Mouse (Mus musculus) activated CD4-positive, CD25-positive, alpha-beta regulatory T cell, adult 4 months (primary cell): ENCODE results near the gene Tspan9. TPM values are rescaled to one million over a fixed set of nuclear protein-coding genes. Genes with fewer than 3 reads are reported as not detected.

Source experiments
- ATAC-seq: one replicate; pipeline ENCODE4 v1.8.0; 2017
- polyA plus RNA-seq, 2 experiments: library from polyadenylated mRNA; unstranded; fragments of 100-300 nt; shearing (Covaris generic); gene quantifications; one replicate each; pipeline ENCODE4 v1.2.1; 2017

The Tspan9 gene
- polyA plus RNA-seq, 2 experiments from 2014 or later: 0.08 to 0.23 TPM

DNA sequence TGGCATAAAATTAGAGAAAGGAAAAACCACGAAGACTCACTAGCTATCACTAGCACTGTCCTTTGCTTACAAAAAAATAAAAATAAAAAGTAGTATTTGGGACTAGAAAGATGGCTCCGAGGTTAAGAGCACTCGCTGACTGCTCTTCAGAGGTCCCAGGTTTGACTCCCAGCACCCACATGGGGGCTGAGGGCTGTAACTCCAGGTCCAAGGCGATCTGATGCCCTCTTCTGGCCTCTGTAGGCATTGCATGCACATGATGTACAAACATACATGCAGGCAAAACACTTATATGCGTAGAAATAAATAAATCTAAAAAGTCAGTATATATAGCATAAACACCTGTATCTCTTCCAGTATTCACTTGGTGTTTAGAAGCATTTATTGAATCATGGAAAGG, 43.5 kb downstream of the Tspan9 start:
- ATAC-seq: no peak

DNA sequence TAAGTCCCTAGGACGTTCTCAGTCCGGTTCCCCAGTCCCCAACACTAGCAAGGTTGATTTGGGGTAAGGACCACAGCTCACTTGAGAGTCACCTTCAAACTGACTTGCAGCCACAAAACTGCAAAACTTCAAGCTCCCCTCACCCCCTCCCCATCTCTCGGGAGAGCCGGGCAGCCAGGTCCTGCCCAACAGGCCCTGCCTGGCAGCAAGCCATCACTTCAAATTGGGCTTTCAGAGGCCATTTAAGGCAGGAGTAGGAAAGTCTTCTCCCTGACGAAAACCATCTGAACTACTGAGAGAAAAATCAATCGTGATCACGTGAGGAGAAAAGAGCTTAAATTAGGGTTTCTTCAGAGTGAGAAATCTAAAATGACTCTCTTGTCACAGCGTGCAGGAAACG, 44.2 kb downstream of the Tspan9 start:
- ATAC-seq: no peak

DNA sequence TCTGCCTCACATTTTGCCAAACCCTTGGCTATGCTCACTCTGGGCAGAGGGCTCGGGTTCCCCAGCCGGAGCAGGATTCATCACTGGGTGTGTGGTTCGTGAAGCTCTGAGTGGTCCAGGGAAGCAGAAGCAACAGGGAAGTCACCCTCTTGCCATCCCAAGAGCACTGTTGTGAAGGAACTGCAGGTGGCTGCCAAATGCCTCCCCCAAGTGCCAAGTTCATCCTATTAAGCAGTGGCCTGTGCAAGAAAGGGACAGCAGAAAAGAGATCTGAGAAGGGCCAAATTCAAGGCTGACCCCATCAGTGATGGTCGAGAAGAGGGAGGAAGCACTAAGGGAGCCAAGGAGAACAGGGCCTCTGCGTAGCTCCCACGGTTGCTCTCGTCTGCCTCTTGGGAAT, 46.9 kb downstream of the Tspan9 start:
- ATAC-seq: no peak

DNA sequence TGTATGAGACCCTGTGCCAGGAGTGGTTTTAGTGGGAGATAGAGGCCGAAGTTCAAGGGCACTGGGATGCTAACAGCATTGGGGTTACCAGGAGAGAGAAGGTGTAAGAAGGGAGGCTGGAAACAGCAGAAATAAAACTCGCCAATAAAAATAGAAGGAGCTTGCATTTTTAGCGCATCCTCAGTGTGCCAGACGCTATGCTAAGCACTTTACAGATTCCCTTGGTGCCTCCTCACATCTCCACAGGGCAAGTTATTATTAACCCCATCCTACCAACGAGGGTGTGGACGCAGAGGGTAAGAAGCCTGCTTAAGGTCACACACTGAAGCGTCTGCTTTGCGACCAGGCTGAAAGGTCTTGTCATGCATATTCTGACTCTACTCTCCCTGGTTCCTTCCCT, 47.5 kb downstream of the Tspan9 start:
- ATAC-seq: no peak

DNA sequence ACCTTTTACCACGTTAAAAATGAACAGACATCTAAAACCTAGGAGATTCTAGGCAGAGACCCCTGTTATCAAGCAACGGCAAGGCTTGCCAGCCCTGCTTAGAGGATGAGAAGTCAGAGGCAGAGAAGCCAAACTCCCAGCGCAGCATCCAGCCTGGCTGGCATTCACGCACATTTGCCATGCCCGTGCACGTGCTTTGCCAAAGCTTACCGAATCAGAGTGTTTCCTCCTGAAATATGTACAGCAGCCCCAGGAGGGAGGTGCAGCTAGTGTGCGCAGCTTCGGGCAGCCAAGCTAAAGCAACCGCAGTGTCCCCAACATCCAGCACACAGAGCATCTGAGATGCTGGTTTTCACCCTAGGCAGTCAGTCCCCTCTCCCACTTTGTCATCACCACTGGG, 48.3 kb downstream of the Tspan9 start:
- no peak for ATAC-seq

DNA sequence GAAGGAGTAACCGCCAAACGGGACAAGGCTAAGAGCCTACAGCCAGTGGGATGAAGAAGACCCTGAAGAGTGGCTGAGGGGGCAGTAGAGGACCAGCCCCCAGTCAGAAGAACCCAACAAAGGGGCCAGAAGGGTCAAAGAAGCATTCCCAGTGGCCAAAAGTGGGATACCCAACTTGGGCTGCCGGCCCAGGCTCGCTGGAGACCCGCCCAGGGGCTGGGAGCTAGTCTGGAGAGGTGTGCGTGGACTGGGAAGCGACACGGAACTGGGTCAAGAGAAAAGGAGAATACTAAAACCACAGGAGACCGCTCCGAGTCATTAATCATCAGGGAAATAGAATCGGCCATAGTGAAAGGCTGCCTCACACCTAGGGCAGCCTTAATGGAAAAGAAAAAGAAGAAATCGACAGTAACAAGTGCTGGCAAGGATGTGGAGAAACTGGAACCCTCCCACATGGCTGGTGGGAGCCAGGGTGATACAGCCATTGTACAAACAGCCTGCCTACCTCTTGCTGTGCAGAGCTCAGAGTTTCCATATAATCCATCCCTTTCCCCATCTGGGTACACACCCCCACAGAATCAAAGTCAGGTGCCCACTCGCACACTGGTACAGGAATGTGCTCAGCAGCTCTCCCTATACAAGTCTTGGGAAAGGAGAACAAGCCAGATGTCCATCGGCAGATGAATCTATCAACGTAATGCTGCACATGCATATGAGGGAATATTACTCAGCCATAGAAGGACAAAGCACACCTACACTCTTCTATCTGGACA, 49.4 kb downstream of the Tspan9 start:
- no peak for ATAC-seq

DNA sequence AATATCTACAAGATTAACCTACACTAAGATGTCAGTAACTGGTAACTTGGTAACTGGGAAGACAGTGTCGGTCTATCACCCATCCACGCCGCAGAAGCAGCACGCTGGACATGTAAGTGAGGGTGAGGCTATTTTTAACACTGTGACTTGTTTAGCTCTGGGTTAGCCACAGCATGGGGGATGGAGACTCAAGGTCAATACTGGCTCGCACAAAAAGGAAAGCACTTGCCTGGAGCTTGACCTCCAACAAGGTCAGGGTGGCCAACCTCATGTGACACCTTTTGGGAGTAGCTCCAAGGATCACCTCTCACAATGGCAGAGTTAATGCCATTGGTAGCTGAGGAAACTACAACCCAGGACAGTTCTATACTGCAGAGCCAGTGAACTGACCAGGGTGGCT, 50.8 kb downstream of the Tspan9 start:
- ATAC-seq: no peak

DNA sequence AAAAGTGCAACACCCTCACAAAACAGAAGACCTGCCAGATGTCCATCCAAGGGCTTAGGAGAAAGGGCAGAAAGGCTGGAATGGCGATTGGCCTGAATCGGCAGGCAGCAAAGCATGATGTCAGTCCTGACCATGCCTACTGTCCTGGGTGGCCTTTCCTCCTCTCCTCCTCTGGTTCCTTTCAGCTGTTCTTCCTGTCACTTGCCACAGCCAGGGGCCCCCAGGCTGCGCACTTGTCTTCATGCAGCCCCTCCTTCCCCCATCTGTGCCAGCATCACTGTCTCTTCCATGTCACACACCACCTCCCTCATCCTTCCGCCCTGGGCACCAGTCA, 51.6 kb downstream of the Tspan9 start:
- no peak for ATAC-seq

DNA sequence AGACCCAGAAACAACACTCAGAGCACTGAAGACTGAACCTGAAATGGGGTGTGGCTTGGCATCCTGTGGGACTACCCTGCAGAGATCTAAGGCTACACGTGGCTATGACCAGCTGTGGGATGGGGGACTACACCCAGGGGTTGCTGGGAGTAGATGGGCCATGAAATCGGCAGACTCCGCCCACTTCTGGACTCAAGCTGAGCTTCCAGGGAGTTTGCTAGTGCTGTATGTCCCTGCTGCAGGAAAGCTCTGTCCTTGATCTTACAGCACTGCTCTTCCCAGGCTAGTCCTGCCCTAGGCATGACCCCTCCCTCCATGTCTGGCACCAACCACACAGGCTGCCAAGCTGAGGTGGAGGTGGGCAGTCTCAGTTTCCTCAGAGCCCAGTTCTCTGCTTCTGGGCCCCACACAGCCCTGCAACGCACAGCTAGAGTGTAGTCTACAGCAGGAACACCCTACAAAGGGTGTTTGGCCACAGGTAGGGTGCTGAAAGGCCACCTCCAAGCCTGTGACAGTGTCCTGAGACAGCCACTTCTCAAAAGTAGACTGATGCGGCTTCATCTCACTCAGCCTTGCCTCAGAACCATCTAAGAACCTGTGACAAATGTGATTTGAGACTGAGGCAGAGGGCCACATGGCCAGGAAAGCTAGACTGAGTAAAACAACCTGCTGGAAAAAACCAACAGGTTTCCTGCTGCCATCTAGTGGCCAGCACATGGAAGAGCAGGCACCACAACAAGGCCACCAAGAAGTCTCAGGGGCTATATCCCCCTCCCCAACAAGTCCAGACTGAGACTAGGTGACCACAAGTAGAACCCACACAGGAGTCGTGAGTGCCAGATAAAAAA, 52.2 kb downstream of the Tspan9 start:
- ATAC-seq: no peak

DNA sequence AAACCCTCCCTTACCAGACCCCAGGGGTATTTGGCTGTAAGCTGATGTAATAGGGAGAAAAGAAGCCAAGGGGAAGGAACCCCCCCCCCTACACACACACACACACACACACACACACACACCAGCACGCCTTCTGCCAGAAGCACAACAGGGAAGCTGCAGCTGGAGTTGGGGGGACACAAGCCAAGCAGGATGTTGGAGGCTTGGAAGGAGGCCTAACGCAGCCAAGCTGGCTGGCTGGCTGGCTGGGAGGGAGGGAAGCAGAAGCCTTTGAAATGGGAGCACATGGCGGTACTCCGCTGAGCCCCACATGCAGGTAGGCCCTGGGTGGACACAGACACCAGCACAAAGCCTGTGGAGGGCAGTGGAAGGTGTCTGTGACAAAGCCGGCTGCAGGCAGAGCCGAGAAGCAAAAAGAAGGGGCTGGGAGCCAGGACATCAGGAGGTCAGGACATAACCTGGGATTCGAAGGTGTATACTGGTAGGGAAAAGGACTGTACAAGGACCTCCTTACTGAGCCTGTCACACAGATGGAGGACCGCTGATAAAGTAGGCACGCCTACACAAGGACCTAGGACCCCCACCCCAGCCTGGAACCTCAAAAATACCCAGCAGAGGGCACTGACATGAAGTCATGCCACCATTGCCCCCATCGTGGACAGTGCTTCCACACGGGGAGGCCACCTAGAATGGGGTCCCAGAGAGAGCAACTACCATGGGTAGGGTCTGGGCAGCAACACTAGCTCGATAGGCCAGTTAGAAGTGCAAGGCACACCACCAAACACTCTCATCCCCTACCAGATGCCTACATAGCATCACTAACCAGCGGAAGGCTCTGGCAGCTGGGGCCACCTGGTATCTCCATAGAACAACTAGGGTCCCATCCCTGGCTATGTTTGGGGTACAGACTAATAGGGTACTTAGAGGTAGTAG, 53.4 kb downstream of the Tspan9 start:
- no peak for ATAC-seq

DNA sequence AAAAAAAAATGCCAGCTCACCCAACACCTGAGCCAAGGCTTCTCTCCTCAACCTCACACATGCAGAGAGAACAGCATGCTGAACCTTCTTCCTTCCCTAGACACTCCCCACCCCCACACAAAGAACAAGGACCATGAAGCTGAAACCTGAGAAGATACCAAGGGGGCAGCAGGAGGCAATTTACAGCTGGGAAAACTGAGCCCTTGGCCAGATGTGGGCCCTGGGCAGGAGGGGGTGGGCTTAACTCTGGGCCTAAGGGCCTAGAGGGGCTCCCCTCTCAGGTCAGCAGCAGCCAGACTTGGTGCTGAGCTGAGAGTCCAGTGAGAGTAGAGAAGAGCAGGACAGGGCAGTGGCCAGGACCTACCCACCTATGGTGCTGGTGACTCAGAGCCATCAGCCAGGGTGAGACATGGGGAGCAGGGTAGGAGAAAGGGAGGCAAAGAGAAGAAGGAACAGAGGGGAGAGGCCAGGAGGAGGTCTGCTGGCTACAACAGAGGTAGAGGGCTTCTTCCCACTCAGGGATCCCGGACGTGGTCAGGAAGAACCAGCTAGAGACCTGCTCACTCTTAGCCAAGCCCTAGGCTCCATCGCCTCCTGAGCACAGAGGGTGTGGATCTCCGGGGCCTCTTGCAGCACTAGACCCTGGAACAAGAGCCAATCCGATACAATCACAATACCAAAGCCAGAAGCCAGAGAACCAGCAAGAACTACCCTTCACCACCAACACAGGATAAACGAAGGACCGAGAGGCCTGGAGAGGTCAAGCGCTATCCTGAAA, 54.5 kb downstream of the Tspan9 start:
- no peak for ATAC-seq

DNA sequence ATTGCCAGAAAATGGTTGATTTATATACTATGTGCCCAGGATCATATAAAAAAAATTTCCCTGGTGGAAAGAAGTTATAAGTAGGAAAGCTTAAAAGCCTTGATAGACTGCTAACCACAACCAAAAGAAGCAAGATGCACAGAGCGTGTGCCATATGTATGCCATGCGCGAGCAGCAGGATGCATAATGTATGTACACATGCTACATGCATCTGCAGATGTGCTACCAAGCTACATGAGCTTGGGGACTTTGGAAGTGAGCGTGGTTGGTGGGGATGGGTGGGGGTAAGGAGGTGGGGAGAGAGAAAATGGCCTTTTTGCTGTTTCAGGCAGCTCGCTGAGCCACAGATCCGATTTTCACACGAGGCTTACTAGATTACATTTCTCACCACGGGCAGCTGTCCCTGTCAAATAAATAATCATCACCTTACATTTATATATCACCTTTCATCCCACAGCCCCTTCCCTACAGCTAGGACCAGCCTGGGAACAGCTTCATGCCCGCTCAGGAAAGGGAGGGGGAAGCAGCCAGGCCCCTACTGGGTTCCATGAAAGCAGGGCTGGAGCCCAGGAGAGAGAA, 57.8 kb downstream of the Tspan9 start:
- ATAC-seq: no peak

DNA sequence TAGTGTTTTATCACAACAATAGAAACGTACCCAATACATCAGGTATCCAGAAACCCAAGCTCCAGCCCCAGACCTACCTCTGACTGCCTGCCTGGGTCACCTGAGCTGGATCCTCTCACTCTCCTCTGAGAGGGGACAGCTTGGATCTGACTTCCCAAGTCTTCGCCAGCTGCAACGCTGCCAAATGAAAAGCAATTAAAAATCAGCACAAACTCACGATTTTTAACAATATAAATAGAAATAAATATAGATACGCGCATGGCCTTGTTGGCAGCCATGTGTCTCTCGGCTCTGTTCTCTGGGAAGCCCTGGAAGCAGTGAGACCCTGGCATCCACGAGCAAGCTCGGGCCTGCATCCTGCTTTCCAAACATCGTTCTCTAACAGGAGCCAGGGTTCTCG, 60.1 kb downstream of the Tspan9 start:
- no peak for ATAC-seq

DNA sequence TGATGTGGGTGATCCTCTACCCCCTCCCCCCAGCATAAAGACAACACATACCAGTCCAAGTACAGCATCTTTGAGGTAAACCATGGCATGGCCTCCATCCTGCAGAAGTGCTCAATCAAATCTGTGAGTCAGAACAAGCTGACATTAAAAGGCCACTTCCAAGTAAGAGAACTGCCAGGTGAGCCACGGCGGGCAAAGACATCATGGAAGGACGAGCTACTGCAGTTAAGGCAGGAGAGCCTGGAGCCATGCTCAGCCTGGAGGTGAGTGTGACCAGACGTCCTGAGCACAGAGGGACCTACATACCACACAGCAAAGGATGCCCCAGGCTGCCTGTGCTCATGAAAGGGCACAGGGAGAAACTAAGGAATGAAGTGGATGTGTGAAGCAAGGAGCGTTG, 61.6 kb downstream of the Tspan9 start:
- no peak for ATAC-seq

DNA sequence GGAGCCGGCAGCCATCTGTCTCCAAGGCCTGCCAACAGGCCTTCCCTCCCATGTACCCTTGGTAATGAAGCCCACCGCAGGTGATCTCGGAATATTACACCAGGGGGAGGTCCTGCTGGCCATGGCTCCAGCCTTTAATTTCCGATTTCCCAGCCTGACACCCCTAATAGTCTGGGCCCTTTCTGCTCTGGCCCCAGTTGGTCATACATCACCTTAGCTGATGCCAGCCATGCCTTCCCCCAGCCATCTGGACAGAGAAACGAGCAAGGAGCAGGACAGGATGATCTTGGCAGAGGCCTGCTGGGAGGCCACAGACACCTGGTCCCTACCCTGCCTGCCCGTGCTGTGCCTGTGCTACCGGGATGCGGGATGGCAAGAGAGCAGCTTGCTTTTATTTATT, 62.1 kb downstream of the Tspan9 start:
- ATAC-seq: no peak

DNA sequence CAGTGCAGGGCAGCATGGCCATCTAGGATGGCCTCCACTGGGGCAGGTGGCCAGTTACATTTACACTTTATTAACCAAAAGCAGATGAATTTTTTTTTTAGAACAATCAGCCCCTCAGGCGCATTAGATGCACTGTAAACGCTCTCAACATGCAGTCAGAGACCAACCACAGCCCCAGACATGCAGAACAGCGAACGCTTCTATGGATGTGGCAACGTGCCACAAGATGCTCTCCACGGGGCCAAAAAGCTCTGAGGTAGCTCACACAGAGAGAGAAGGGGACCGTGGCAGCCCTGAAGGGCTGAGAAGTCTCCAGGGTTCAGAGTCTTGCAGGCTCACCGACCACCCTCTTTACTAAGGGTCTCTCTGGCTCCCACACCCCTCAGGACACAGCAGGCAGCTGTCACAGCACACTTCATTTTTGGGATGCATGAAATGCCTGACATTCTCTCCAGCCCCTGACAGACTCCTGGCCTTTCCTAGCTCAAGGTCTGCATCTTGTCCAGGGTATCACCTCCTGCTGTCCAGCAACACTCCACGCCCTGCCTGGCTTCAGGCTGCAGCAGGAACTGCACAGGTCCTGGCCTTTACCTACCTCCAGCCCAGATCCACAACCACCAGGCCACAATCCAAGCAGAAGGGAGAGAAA, 63.7 kb downstream of the Tspan9 start:
- no peak for ATAC-seq

DNA sequence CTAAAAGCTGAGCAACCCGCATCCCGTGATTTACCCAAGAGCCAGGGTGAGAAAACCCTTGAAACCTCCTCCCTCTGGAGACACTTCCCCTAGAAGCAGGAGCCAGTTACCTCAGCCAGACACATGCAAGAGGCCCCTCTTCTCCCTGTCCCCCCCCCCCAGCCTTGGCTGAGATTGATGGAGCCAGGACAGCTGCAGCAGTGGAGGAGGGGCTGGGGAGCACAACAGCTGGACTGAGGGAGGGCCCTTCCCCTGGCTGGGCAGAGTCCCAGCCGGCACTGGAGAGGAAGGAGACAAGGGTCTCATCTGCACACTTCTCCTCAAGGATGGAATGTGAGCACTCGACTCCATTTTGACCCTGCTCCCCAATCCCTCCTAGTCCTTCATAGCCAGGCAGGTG, 64.9 kb downstream of the Tspan9 start:
- ATAC-seq: no peak

DNA sequence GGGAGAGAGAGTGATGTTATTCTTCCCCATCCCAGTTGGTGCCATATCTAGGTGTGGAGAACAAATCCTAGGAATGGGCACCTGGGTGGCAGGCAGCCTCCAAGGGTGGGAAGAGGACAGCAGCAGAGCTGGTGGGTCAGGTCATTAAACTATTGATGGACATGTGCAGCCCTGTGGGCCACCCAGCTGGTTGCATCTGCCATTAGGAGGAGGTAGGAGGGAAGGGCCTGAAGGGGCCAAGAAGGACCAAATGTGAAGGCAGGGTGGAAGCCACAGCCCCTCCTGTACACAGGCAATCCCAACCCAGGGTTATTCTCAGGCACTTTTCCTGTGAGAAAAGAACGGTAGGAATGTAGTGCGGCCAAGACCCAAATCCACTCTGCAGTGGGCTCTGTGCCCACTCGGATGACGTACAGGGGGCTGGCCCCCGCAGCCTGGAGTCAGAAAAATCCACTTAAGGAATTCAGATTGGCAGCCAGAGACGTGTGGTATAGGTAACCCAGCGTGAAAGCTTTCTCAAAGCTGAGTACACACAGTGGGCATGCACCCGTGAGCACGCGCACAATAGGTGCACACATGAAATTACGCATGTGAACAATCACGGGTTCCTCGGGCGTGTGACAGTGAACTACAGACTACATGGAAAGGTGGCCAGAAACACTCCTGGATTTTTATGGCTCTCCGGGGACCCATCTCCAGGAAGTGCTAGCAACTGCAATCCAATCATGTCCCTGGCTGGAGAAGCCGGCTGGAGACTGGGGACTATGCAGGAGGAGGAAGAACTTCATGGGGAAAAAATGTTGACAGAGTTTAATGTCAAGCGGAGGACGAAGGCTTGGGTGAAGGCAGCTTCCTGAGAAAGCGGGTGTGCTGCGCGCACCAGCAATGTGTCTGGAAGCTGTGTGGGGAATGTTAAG, 67.0 kb downstream of the Tspan9 start:
- no peak for ATAC-seq

DNA sequence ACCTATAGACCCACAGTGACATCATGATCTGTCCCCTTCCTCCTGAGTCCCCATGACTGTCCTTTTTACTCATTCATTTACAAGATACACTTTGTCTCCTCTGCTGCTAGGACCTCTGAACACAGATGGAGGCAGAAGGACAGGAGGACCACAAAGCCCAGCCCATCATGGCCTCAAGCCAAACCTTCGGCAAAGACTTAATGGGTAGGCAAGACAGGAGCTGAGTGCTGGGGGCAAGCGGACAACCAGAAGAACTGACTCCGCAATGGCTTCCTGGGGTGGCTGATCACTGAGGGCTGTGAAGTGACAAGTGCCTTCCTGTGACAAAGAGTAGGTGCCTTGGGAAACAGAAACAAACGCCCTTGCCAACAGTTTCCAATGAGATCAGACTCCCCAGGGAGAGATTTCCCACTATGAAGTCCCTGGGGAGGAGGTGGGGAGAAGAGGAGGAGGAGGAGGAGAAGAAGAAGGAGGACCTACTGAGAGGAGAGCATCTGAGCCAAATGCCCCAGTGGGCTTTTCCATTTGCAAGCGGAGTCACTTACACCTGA, 67.9 kb downstream of the Tspan9 start:
- no peak for ATAC-seq
